Mouse (Mus musculus): ENCODE measurements around the gene Gna15. TPM values are rescaled to one million over a fixed set of nuclear protein-coding genes. Genes with fewer than 3 reads are reported as not detected.
A peak's percentile ranks its signal among the peaks of the same experiment; 100 is the strongest.

Gene Gna15
- total and polyA plus RNA-seq, 2 experiments from 2014 or later = 0.63 TPM; not detected in 1

GRCm38 (mm10) chr10:81546332-81546731, 22.3 kb upstream of the Gna15 start:
- ATAC-seq (ENCODE audit: insufficient read depth, low read depth) (no peak), DNase-seq (ENCODE audit: low spot score) (no peak)
- 63% methylated on average over 5 of the region's 5 CpGs for WGBS
- Histone ChIP-seq H3K27me3 (ENCODE audit: control insufficient read depth, insufficient read depth, low read length) (no peaks in the 10 kb centered on the region), H3K4me2 (ENCODE audit: low read depth, low read length) (no peak overlapping the region), H3K4me3 (ENCODE audit: low read depth, low read length) (no peak overlapping the region), H3K27ac (ENCODE audit: low read depth) (no peak overlapping the region), H3K9me3 (replicated peaks; ENCODE audit: control insufficient read depth, low read length) (no peaks in the 10 kb centered on the region), H3K36me3 (replicated peaks; ENCODE audit: control insufficient read depth, insufficient read depth, low read length) (no peaks in the 10 kb centered on the region), H3K9ac (replicated peaks; ENCODE audit: low read depth, low read length) (no peak overlapping the region), H3K4me1 (ENCODE audit: control insufficient read depth, insufficient read depth) (peaks cover 30% of the 10 kb centered on the region)
- no peak for TF ChIP-seq EP300 (IDR thresholded peaks at IDR 0.05; ENCODE audit: low read depth)
- no peak for TF ChIP-seq CTCF (IDR thresholded peaks at IDR 0.05; ENCODE audit: low read depth)

GRCm38 (mm10) chr10:81545161-81545747, 21.2 kb upstream of the Gna15 start, which contains the start of gene Gna11:
Gene Gna11 (minus strand): TSS chr10:81545190.
- WGBS = 1% methylated on average over 44 of the region's 59 CpGs
- H3K4me2 ChIP-seq (ENCODE audit: low read depth, low read length) = peak within 1 kb of the TSS; percentile 100
- H3K9me3 ChIP-seq (replicated peaks; ENCODE audit: control insufficient read depth, low read length) = no peaks in the 10 kb centered on the region
- peak; percentile 94 for ATAC-seq (ENCODE audit: insufficient read depth, low read depth)
- H3K27ac ChIP-seq (ENCODE audit: low read depth) = peak within 1 kb of the TSS; percentile 76
- no peak for TF ChIP-seq CTCF (IDR thresholded peaks at IDR 0.05; ENCODE audit: low read depth)
- peaks cover 30% of the 10 kb centered on the region for H3K4me1 ChIP-seq (ENCODE audit: control insufficient read depth, insufficient read depth)
- peak within 1 kb of the TSS; percentile 96 for H3K9ac ChIP-seq (replicated peaks; ENCODE audit: low read depth, low read length)
- H3K27me3 ChIP-seq (ENCODE audit: control insufficient read depth, insufficient read depth, low read length) = no peaks in the 10 kb centered on the region
- DNase-seq (ENCODE audit: low spot score) = peak; percentile 99
- no peaks in the 10 kb centered on the region for H3K36me3 ChIP-seq (replicated peaks; ENCODE audit: control insufficient read depth, insufficient read depth, low read length)
- H3K4me3 ChIP-seq (ENCODE audit: low read depth, low read length) = peak within 1 kb of the TSS; percentile 97

DNA sequence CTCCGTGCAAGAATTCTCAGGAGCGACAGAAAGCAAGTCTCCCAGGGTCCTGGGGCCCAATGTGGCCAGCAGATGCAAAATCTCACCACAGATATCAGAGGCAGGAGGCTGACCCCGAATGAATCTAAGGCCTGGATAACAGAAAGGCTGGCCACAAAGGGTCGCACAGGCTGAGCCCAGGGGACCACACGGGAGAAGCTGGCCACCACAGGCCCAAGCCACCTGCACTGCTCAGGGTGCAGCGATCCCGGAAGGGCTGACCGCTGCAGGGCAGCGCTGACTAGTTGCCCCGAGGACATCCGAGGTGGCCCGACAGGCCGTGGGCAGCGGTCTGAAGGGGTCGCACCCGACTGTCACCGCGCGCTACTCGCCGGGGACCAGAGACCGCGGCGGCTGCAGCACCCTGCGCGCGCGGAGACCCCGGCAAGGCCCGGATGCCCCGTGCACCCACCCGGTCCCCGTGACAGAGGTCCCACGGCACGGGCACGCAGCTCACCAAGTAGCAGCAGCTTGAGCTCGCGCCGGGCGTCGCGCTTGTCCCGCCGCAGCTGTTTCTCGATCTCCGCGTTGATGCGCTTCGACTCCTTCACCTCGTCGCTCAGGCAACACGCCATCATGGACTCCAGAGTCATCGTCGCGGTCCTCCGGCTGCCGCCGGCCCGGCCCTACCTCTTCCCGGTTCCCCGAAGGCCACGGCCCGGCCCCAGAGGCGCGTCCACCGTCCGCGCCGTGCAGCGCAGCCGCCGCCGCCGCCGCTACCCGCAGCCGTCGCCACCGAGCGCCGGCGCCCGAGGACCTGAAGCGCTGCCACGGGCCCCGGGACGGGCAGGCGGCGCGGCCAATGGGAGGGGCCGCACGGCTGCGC, 20.5 kb upstream of the Gna15 start:
- DNase-seq (ENCODE audit: low spot score) (no peak), ATAC-seq (ENCODE audit: insufficient read depth, low read depth) (peak; percentile 10)
- Histone ChIP-seq H3K9me3 (replicated peaks; ENCODE audit: control insufficient read depth, low read length) (no peaks in the 10 kb centered on the region), H3K4me1 (ENCODE audit: control insufficient read depth, insufficient read depth) (peaks cover 30% of the 10 kb centered on the region), H3K27me3 (ENCODE audit: control insufficient read depth, insufficient read depth, low read length) (no peaks in the 10 kb centered on the region), H3K27ac (ENCODE audit: low read depth) (peak overlapping the region; percentile 76), H3K36me3 (replicated peaks; ENCODE audit: control insufficient read depth, insufficient read depth, low read length) (no peaks in the 10 kb centered on the region), H3K9ac (replicated peaks; ENCODE audit: low read depth, low read length) (peak overlapping the region; percentile 96), H3K4me3 (ENCODE audit: low read depth, low read length) (peak overlapping the region; percentile 97), H3K4me2 (ENCODE audit: low read depth, low read length) (peak overlapping the region; percentile 100)
- under 1% methylated on average over 67 of the region's 93 CpGs for WGBS
- TF ChIP-seq CTCF (IDR thresholded peaks at IDR 0.05; ENCODE audit: low read depth) = no peak
- TF ChIP-seq EP300 (IDR thresholded peaks at IDR 0.05; ENCODE audit: low read depth) = no peak

DNA sequence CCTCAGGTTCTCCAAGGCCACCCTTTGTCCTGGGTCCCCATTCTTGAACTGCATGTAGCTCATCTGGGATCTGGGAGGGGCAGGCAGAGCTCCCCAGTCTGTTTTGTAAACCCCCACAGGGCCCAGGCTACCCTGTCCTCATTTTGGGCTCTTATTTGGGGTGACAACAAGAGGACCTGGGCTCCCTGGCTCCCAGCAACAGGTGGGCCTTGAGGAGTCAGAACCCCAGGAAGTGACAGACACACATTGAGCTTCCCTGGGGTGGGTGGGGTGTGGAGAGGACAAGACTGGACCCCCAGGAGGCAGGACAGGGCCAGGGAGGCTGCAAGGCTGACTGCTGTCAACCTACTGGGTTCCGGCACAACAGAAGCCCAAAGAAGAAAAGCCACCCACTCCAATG, 19.6 kb upstream of the Gna15 start:
- peaks cover 30% of the 10 kb centered on the region for H3K4me1 ChIP-seq (ENCODE audit: control insufficient read depth, insufficient read depth)
- no peak for TF ChIP-seq CTCF (IDR thresholded peaks at IDR 0.05; ENCODE audit: low read depth)
- no peak for TF ChIP-seq EP300 (IDR thresholded peaks at IDR 0.05; ENCODE audit: low read depth)
- H3K27me3 ChIP-seq (ENCODE audit: control insufficient read depth, insufficient read depth, low read length) = no peaks in the 10 kb centered on the region
- H3K4me2 ChIP-seq (ENCODE audit: low read depth, low read length) = peak overlapping the region; percentile 100
- no peak for ATAC-seq (ENCODE audit: insufficient read depth, low read depth)
- 77% methylated on average over 1 of the region's 1 CpGs for WGBS
- H3K4me3 ChIP-seq (ENCODE audit: low read depth, low read length) = peak overlapping the region; percentile 97
- no peak for DNase-seq (ENCODE audit: low spot score)
- H3K9ac ChIP-seq (replicated peaks; ENCODE audit: low read depth, low read length) = peak overlapping the region; percentile 96
- H3K27ac ChIP-seq (ENCODE audit: low read depth) = no peak overlapping the region
- H3K9me3 ChIP-seq (replicated peaks; ENCODE audit: control insufficient read depth, low read length) = no peaks in the 10 kb centered on the region
- no peaks in the 10 kb centered on the region for H3K36me3 ChIP-seq (replicated peaks; ENCODE audit: control insufficient read depth, insufficient read depth, low read length)

GRCm38 (mm10) chr10:81542727-81543460, 18.9 kb upstream of the Gna15 start:
- DNase-seq (ENCODE audit: low spot score) = no peak
- peak overlapping the region; percentile 82; the same call in 1 of the 2 replicates for H3K27ac ChIP-seq (ENCODE audit: low read depth)
- peak overlapping the region; percentile 100 for H3K4me2 ChIP-seq (ENCODE audit: low read depth, low read length)
- H3K9ac ChIP-seq (replicated peaks; ENCODE audit: low read depth, low read length) = peak overlapping the region; percentile 96; the same call in 1 of the 2 replicates
- peaks cover 30% of the 10 kb centered on the region for H3K4me1 ChIP-seq (ENCODE audit: control insufficient read depth, insufficient read depth)
- H3K9me3 ChIP-seq (replicated peaks; ENCODE audit: control insufficient read depth, low read length) = no peaks in the 10 kb centered on the region
- H3K36me3 ChIP-seq (replicated peaks; ENCODE audit: control insufficient read depth, insufficient read depth, low read length) = no peaks in the 10 kb centered on the region
- 0 out of 2 replicates have a peak overlapping the region, but pooled peaks have one; percentile 97 for H3K4me3 ChIP-seq (ENCODE audit: low read depth, low read length)
- WGBS = 83% methylated on average over 7 of the region's 7 CpGs
- no peak for TF ChIP-seq EP300 (IDR thresholded peaks at IDR 0.05; ENCODE audit: low read depth)
- TF ChIP-seq CTCF (IDR thresholded peaks at IDR 0.05; ENCODE audit: low read depth) = no peak
- no peaks in the 10 kb centered on the region for H3K27me3 ChIP-seq (ENCODE audit: control insufficient read depth, insufficient read depth, low read length)
- ATAC-seq (ENCODE audit: insufficient read depth, low read depth) = no peak
